Mouse (Mus musculus): Measurements from ENCODE around the gene Rab36. TPM values are rescaled to one million over a fixed set of nuclear protein-coding genes. Genes with fewer than 3 reads are reported as not detected.
"Not testable (repeated sequence)": the region's sequence is repeated elsewhere in the genome, so short reads cannot be mapped to it uniquely, and the experiment has no call there.

Rab36 gene
- polyA plus RNA-seq, 1 experiment from 2014 or later: 12.3 TPM

DNA sequence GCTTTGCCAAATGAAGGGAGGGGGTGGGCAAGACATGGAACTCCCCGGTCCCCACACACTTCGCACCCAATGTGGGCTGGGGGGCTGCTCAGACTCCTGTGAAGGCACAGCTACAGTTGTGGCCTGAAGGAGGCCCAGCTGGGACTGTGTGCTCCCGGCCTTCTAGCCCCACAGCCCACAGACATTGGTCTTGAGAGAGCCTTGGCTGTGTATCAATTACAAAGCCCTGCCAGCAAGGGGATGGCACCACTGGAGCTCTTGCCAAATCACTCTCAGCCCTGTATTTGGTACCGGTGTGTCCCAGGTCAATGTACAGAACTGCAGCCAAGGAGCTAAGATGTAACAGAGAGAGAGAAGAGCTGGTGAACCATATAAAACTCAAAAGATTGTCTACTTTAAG lies 20.4 kb upstream of the Rab36 start:
- H3K9me3 ChIP-seq: no peaks in the 10 kb centered on the region
- H3K27ac ChIP-seq (replicated peaks): 0 out of 2 replicates have a peak overlapping the region, but pooled peaks have one; percentile 23
- no peak for ATAC-seq (ENCODE audit: low read depth)
- H3K4me1 ChIP-seq (replicated peaks): 0 out of 2 replicates have a peak, but pooled peaks cover 3% of the 10 kb centered on the region
- 79% methylated on average over 4 of the region's 4 CpGs for WGBS
- H3K9ac ChIP-seq: no peak overlapping the region
- H3K27me3 ChIP-seq: no peaks in the 10 kb centered on the region
- peaks cover 15% of the 10 kb centered on the region for H3K36me3 ChIP-seq
- no peak overlapping the region for H3K4me3 ChIP-seq
- H3K4me2 ChIP-seq: no peak overlapping the region

DNA sequence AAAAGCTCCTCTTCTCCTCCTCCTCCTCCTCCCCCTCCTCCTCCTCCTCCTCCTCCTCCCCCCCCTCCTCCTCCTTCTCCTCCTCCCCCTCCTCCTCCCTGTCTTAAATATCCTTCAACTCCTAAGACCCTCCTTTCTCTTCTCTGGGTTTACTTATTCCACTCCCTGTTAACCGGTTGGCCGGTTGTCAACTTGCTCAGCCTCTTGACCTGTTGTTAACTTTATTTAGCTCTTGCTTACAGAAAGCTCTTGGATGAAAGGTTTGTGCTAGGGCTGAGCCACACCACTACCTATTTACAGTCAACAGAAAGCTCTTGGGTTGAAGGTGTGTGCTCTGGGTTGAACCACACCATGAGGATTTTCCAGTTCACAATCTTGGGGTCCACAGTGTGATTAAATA lies 16.6 kb upstream of the Rab36 start:
- ATAC-seq (ENCODE audit: low read depth): no peak
- no peak overlapping the region for H3K27ac ChIP-seq (replicated peaks)
- H3K27me3 ChIP-seq: no peaks in the 10 kb centered on the region
- no peak overlapping the region for H3K4me3 ChIP-seq
- 0 out of 2 replicates have a peak, but pooled peaks cover 3% of the 10 kb centered on the region for H3K4me1 ChIP-seq (replicated peaks)
- no peaks in the 10 kb centered on the region for H3K9me3 ChIP-seq
- H3K9ac ChIP-seq: no peak overlapping the region
- 68% methylated on average over 2 of the region's 2 CpGs for WGBS
- no peak overlapping the region for H3K4me2 ChIP-seq
- peaks cover 9% of the 10 kb centered on the region for H3K36me3 ChIP-seq

GRCm38 (mm10) chr10:75021138-75021537 lies 15.7 kb upstream of the Rab36 start:
- Histone ChIP-seq H3K9me3 (no peaks in the 10 kb centered on the region), H3K27me3 (no peaks in the 10 kb centered on the region), H3K4me2 (no peak overlapping the region), H3K4me1 (replicated peaks) (0 out of 2 replicates have a peak, but pooled peaks cover 3% of the 10 kb centered on the region), H3K4me3 (no peak overlapping the region), H3K36me3 (peaks cover 6% of the 10 kb centered on the region; the same call in 1 of the 2 replicates), H3K9ac (no peak overlapping the region), H3K27ac (replicated peaks) (no peak overlapping the region)
- 10% methylated on average over 6 of the region's 6 CpGs for WGBS
- ATAC-seq (ENCODE audit: low read depth): peak; percentile 40; the same call in 1 of the 2 replicates

GRCm38 (mm10) chr10:75026491-75026890 lies 10.4 kb upstream of the Rab36 start:
- Histone ChIP-seq H3K27me3 (no peaks in the 10 kb centered on the region), H3K9me3 (no peaks in the 10 kb centered on the region), H3K9ac (no peak overlapping the region), H3K36me3 (no peaks in the 10 kb centered on the region), H3K4me1 (replicated peaks) (peaks cover 11% of the 10 kb centered on the region), H3K27ac (replicated peaks) (0 out of 2 replicates have a peak overlapping the region, but pooled peaks have one; percentile 9), H3K4me3 (no peak overlapping the region), H3K4me2 (no peak overlapping the region)
- ATAC-seq (ENCODE audit: low read depth): peak; percentile 51; the same call in 1 of the 2 replicates
- WGBS: 41% methylated on average over 8 of the region's 8 CpGs

DNA sequence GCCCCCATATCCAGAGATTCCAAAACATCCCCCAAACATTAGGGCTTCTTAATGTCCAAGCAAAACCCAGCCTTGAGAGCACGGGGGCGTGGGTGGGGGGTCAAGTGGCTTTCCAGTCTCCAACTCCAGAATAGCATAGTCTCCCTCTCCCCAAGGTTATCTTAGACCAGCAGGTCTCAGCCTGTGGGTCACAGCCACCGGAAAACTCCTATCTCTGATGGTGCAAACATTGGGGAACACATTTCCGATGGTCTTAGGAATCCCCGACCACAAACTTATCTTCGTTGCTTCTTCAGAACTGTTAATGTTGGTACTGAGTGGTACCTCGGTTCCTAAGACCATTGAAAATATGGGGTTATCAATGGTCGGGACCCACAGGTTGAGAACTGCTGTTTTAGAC lies 8.1 kb upstream of the Rab36 start:
- Histone ChIP-seq H3K27ac (replicated peaks) (no peak overlapping the region), H3K4me1 (replicated peaks) (peaks cover 28% of the 10 kb centered on the region), H3K9ac (no peak overlapping the region), H3K36me3 (no peaks in the 10 kb centered on the region), H3K9me3 (no peaks in the 10 kb centered on the region), H3K27me3 (no peaks in the 10 kb centered on the region), H3K4me3 (no peak overlapping the region), H3K4me2 (no peak overlapping the region)
- WGBS: 92% methylated on average over 8 of the region's 8 CpGs
- ATAC-seq (ENCODE audit: low read depth): no peak

GRCm38 (mm10) chr10:75029677-75030076 lies 7.2 kb upstream of the Rab36 start:
- no peak for ATAC-seq (ENCODE audit: low read depth)
- 89% methylated on average over 3 of the region's 3 CpGs for WGBS
- H3K27ac ChIP-seq (replicated peaks): no peak overlapping the region

DNA sequence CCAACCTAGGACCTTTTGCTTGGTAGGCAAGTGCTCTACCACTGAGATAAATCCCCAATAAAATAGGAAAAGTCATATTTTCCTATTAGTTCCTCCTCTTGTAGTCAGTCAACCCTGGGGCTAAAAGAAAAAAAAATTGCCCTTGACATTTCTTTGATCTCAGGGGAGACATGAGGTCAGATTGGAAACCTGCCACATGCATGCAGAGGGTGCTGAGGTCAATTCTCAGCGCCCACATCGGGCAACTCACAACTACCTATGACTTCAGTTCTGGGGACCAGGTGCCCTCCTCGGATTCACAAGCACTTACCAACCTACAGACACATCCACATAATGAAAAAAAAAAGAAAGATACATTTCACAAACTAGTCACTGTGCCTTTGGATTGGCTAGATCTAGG lies 6.6 kb upstream of the Rab36 start:
- H3K27ac ChIP-seq (replicated peaks): no peak overlapping the region
- H3K4me3 ChIP-seq: no peak overlapping the region
- no peaks in the 10 kb centered on the region for H3K36me3 ChIP-seq
- H3K27me3 ChIP-seq: no peaks in the 10 kb centered on the region
- H3K4me2 ChIP-seq: no peak overlapping the region
- no peak overlapping the region for H3K9ac ChIP-seq
- no peak for ATAC-seq (ENCODE audit: low read depth)
- WGBS: 84% methylated on average over 3 of the region's 3 CpGs
- H3K4me1 ChIP-seq (replicated peaks): peaks cover 28% of the 10 kb centered on the region
- H3K9me3 ChIP-seq: no peaks in the 10 kb centered on the region

More at GRCm38 (mm10) chr10:75029677-75030076, 7.2 kb upstream of the Rab36 start:
- H3K36me3 ChIP-seq: no peaks in the 10 kb centered on the region
- no peaks in the 10 kb centered on the region for H3K27me3 ChIP-seq
- no peaks in the 10 kb centered on the region for H3K9me3 ChIP-seq
- no peak overlapping the region for H3K4me2 ChIP-seq
- no peak overlapping the region for H3K9ac ChIP-seq
- H3K4me3 ChIP-seq: no peak overlapping the region
- H3K4me1 ChIP-seq (replicated peaks): peaks cover 28% of the 10 kb centered on the region

- no peaks in the 10 kb centered on the region for H3K9me3 ChIP-seq
- WGBS: 78% methylated on average over 5 of the region's 5 CpGs
- H3K4me3 ChIP-seq: no peak overlapping the region
- H3K4me2 ChIP-seq: no peak overlapping the region
- H3K4me1 ChIP-seq (replicated peaks): peaks cover 34% of the 10 kb centered on the region
- H3K36me3 ChIP-seq: no peaks in the 10 kb centered on the region
- H3K27me3 ChIP-seq: no peaks in the 10 kb centered on the region
- no peak overlapping the region for H3K9ac ChIP-seq
- no peak for ATAC-seq (ENCODE audit: low read depth)
- H3K27ac ChIP-seq (replicated peaks): 0 out of 2 replicates have a peak overlapping the region, but pooled peaks have one; percentile 18
Observed at GRCm38 (mm10) chr10:75031345-75032114, 5.3 kb upstream of the Rab36 start.

- Histone ChIP-seq H3K9ac (no peak within 1 kb of the TSS), H3K4me2 (peak within 1 kb of the TSS; percentile 39), H3K36me3 (no peaks in the 10 kb centered on the region), H3K27me3 (no peaks in the 10 kb centered on the region), H3K27ac (replicated peaks) (peak within 1 kb of the TSS; percentile 78), H3K9me3 (no peaks in the 10 kb centered on the region), H3K4me3 (no peak within 1 kb of the TSS), H3K4me1 (replicated peaks) (peaks cover 40% of the 10 kb centered on the region)
- peak; percentile 55 for ATAC-seq (ENCODE audit: low read depth)
- 8% methylated on average over 10 of the region's 10 CpGs for WGBS
Observed at GRCm38 (mm10) chr10:75032395-75032794, 4.5 kb upstream of the Rab36 start, which contains the start of gene Rsph14. Gene Rsph14, minus strand, starts transcription at chr10:75032586.

GRCm38 (mm10) chr10:75042060-75042459 lies 5.2 kb downstream of the Rab36 start:
- not testable (repeated sequence) for H3K4me2 ChIP-seq; H3K9ac ChIP-seq; H3K27ac ChIP-seq (replicated peaks); H3K9me3 ChIP-seq; H3K4me3 ChIP-seq; H3K27me3 ChIP-seq; ATAC-seq (ENCODE audit: low read depth)
- H3K4me1 ChIP-seq (replicated peaks): peaks cover 20% of the 10 kb centered on the region
- 25% methylated on average over 1 of the region's 1 CpGs for WGBS
- peaks cover 11% of the 10 kb centered on the region for H3K36me3 ChIP-seq

DNA sequence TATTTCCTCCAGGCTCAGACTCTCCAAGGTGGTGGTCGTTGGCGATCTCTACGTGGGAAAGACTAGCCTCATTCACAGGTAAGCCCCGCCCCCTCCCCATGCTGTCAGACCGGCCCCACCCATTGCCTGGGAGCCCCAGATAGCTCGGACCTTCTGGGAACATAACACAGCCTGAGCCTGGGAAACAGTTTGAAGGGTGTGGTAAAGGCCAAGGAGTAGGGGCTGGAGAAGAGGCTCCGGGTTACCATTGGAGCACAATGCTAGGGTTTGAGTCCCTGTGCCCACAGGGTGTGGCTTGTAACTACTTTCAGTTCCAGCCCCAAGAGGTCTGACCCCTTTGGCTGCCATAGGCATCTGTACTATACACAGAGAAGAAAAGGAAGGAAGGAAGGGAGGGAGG lies 7.6 kb downstream of the Rab36 start:
- peaks cover 11% of the 10 kb centered on the region for H3K36me3 ChIP-seq
- H3K27me3 ChIP-seq: no peaks in the 10 kb centered on the region
- no peak overlapping the region for H3K9ac ChIP-seq
- H3K4me2 ChIP-seq: no peak overlapping the region
- no peak for ATAC-seq (ENCODE audit: low read depth)
- no peaks in the 10 kb centered on the region for H3K9me3 ChIP-seq
- no peak overlapping the region for H3K27ac ChIP-seq (replicated peaks)
- WGBS: 39% methylated on average over 7 of the region's 7 CpGs
- H3K4me3 ChIP-seq: no peak overlapping the region
- H3K4me1 ChIP-seq (replicated peaks): peaks cover 4% of the 10 kb centered on the region; the same call in 1 of the 2 replicates

DNA sequence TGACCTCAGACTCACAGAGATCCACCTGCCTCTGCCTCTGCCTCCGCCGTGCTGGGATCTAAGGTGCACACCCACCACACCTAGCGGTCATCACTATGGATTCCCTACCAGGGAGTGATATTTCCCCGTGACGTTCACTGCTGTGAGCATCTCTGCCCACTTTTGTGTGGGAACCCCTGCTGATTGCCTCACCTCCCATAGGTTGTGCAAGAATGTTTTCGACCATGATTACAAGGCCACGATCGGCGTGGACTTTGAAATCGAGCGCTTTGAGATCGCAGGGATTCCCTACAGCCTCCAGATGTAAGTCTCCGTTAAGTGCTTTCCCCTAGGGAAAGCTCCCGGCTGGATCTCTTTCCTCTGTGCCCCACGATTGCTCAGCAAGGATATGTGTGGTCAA lies 9.0 kb downstream of the Rab36 start:
- Histone ChIP-seq H3K4me3 (no peak overlapping the region), H3K9ac (no peak overlapping the region), H3K4me1 (replicated peaks) (no peaks in the 10 kb centered on the region; the same call in 1 of the 2 replicates), H3K27ac (replicated peaks) (no peak overlapping the region), H3K36me3 (peaks cover 11% of the 10 kb centered on the region), H3K27me3 (no peaks in the 10 kb centered on the region), H3K9me3 (no peaks in the 10 kb centered on the region), H3K4me2 (no peak overlapping the region)
- no peak for ATAC-seq (ENCODE audit: low read depth)
- WGBS: 92% methylated on average over 15 of the region's 15 CpGs
